Mouse (Mus musculus) liver, embryonic 11.5 days (tissue): ENCODE results near the gene Micu1. TPM values are rescaled to one million over a fixed set of nuclear protein-coding genes. Genes with fewer than 3 reads are reported as not detected.
A peak's percentile ranks its signal among the peaks of the same experiment; 100 is the strongest.
"Not testable (repeated sequence)": the region's sequence is repeated elsewhere in the genome, so short reads cannot be mapped to it uniquely, and the experiment has no call there.

ENCODE experiments used
- ATAC-seq: fragments of 200-750 bp; cut with Nextera tagmentation; replicated peaks from 2 replicates; pipeline ENCODE4 v1.8.0; 2017; ENCODE audit warnings: moderate number of reproducible peaks, mild to moderate bottlenecking, moderate TSS enrichment, moderate library complexity; ENCODE audit not compliant: low FRiP score
- DNase-seq: peaks from one replicate; pipeline ENCODE4 v3.0.0-alpha.2; 2017; ENCODE audit warnings: low spot score
- H3K27ac ChIP-seq: fragments of 300-500 bp; sonication (generic); 2 replicates; pipeline ENCODE4 v1.5.1; 2014; ENCODE audit warnings: mild to moderate bottlenecking, low read depth, low read length, control low read depth
- H3K27me3 ChIP-seq: fragments of 300-500 bp; sonication (generic); replicated peaks from 2 replicates; pipeline ENCODE4 v1.6.1; 2014; ENCODE audit warnings: low read length, mixed read lengths; ENCODE audit not compliant: control insufficient read depth, insufficient read depth
- H3K36me3 ChIP-seq: fragments of 300-500 bp; sonication (generic); 2 replicates; pipeline ENCODE4 v1.6.1; 2014; ENCODE audit warnings: mild to moderate bottlenecking, low read length, moderate library complexity, mixed read lengths; ENCODE audit not compliant: control insufficient read depth, insufficient read depth
- H3K4me1 ChIP-seq: fragments of 300-500 bp; sonication (generic); replicated peaks from 2 replicates; pipeline ENCODE4 v1.6.1; 2014; ENCODE audit warnings: low read length, mixed read lengths; ENCODE audit not compliant: control insufficient read depth, insufficient read depth
- H3K4me2 ChIP-seq: fragments of 300-500 bp; sonication (generic); 2 replicates; pipeline ENCODE4 v1.6.1; 2014; ENCODE audit warnings: mild to moderate bottlenecking, control low read depth, moderate library complexity
- H3K4me3 ChIP-seq: fragments of 300-500 bp; sonication (generic); 2 replicates; pipeline ENCODE4 v1.5.1; 2014; ENCODE audit warnings: low read depth, low read length, control low read depth
- H3K9ac ChIP-seq: fragments of 300-500 bp; sonication (generic); 2 replicates; pipeline ENCODE4 v1.6.1; 2014; ENCODE audit warnings: low read depth, low read length, control low read depth
- H3K9me3 ChIP-seq: fragments of 300-500 bp; sonication (generic); 2 replicates; pipeline ENCODE4 v1.6.1; 2016; ENCODE audit warnings: low read length, inconsistent platforms, mixed read lengths; ENCODE audit not compliant: control insufficient read depth
- WGBS: fragments of 180-500 bp; shearing (Covaris S2); extraction: QIAGEN DNeasy Blood & Tissue Kit; methylation state at CpG from one replicate; pipeline ENCODE4 v1.1.7; 2014; 5-methylcytosine and 5-hydroxymethylcytosine counted together
- polyA plus RNA-seq: library from polyadenylated mRNA; unstranded; fragments of >200 nt; fragmentation: Nextera tagmentation; extraction: Ambion mirVana; gene quantifications from 2 replicates; pipeline ENCODE4 v1.2.1, GENCODE M21; 2014

Gene Micu1
- polyA plus RNA-seq, 1 experiment from 2014 or later: 40.8 TPM

- no peaks in the 10 kb centered on the region; the same call in 1 of the 2 replicates for H3K36me3 ChIP-seq
- H3K4me1 ChIP-seq: peaks cover 16% of the 10 kb centered on the region; the same call in 1 of the 2 replicates
- peak; percentile 82 for ATAC-seq
- H3K27ac ChIP-seq: no peak overlapping the region
- no peaks in the 10 kb centered on the region for H3K27me3 ChIP-seq
- no peak overlapping the region for H3K9ac ChIP-seq
- DNase-seq: peak; percentile 80
- no peaks in the 10 kb centered on the region for H3K9me3 ChIP-seq
- 33% methylated on average over 13 of the region's 13 CpGs for WGBS
- H3K4me2 ChIP-seq: no peak overlapping the region
- H3K4me3 ChIP-seq: no peak overlapping the region
These were observed 162.8 kb downstream of the Micu1 start for GRCm38 (mm10) chr10:59864884-59865726.

GRCm38 (mm10) chr10:59868266-59868665 is 166.0 kb downstream of the Micu1 start:
- Histone ChIP-seq H3K4me2 (no peak overlapping the region), H3K4me3 (no peak overlapping the region), H3K27me3 (no peaks in the 10 kb centered on the region), H3K9me3 (no peaks in the 10 kb centered on the region), H3K4me1 (peaks cover 16% of the 10 kb centered on the region), H3K9ac (no peak overlapping the region), H3K36me3 (no peaks in the 10 kb centered on the region), H3K27ac (no peak overlapping the region)
- ATAC-seq (no peak), DNase-seq (no peak)
- 64% methylated on average over 11 of the region's 11 CpGs for WGBS

- Histone ChIP-seq H3K36me3 (no peaks in the 10 kb centered on the region), H3K4me3 (no peak overlapping the region), H3K27ac (no peak overlapping the region), H3K27me3 (no peaks in the 10 kb centered on the region), H3K9ac (no peak overlapping the region), H3K4me2 (no peak overlapping the region), H3K9me3 (no peaks in the 10 kb centered on the region), H3K4me1 (peaks cover 17% of the 10 kb centered on the region)
- 90% methylated on average over 6 of the region's 6 CpGs for WGBS
- ATAC-seq (no peak), DNase-seq (no peak)
These were observed 167.8 kb downstream of the Micu1 start for GRCm38 (mm10) chr10:59870038-59870437.

GRCm38 (mm10) chr10:59872651-59873050 is 170.4 kb downstream of the Micu1 start:
- not testable (repeated sequence) for H3K27me3 ChIP-seq, H3K9ac ChIP-seq, ATAC-seq, H3K9me3 ChIP-seq, H3K4me3 ChIP-seq, DNase-seq, H3K36me3 ChIP-seq, H3K4me2 ChIP-seq
- Histone ChIP-seq H3K4me1 (peaks cover 21% of the 10 kb centered on the region), H3K27ac (peak overlapping the region; percentile 97)
- WGBS: 87% methylated on average over 4 of the region's 4 CpGs

GRCm38 (mm10) chr10:59873206-59873605 is 170.9 kb downstream of the Micu1 start:
- ATAC-seq (peak; percentile 67), DNase-seq (no peak)
- H3K9me3 ChIP-seq: no peaks in the 10 kb centered on the region
- H3K27ac ChIP-seq: peak overlapping the region; percentile 97
- no peak overlapping the region for H3K4me3 ChIP-seq
- no peak overlapping the region for H3K9ac ChIP-seq
- H3K36me3 ChIP-seq: no peaks in the 10 kb centered on the region
- peak overlapping the region; percentile 69 for H3K4me2 ChIP-seq
- WGBS: 50% methylated on average over 5 of the region's 5 CpGs
- peaks cover 22% of the 10 kb centered on the region for H3K4me1 ChIP-seq
- H3K27me3 ChIP-seq: no peaks in the 10 kb centered on the region

- H3K4me2 ChIP-seq: peak overlapping the region; percentile 69
- WGBS: 41% methylated on average over 5 of the region's 5 CpGs
- no peaks in the 10 kb centered on the region for H3K9me3 ChIP-seq
- H3K36me3 ChIP-seq: no peaks in the 10 kb centered on the region
- ATAC-seq: peak; percentile 81
- DNase-seq: peak; percentile 44
- no peaks in the 10 kb centered on the region for H3K27me3 ChIP-seq
- H3K4me3 ChIP-seq: peak overlapping the region; percentile 32
- peak overlapping the region; percentile 97 for H3K27ac ChIP-seq
- H3K4me1 ChIP-seq: peaks cover 25% of the 10 kb centered on the region
- peak overlapping the region; percentile 68 for H3K9ac ChIP-seq
These were observed 171.3 kb downstream of the Micu1 start for GRCm38 (mm10) chr10:59873613-59874012.

GRCm38 (mm10) chr10:59875396-59875795 is 173.1 kb downstream of the Micu1 start:
- Histone ChIP-seq H3K27ac (peak overlapping the region; percentile 97), H3K9me3 (no peaks in the 10 kb centered on the region), H3K4me2 (peak overlapping the region; percentile 69), H3K4me1 (peaks cover 29% of the 10 kb centered on the region), H3K4me3 (peak overlapping the region; percentile 31; the same call in 1 of the 2 replicates), H3K27me3 (no peaks in the 10 kb centered on the region), H3K36me3 (no peaks in the 10 kb centered on the region), H3K9ac (peak overlapping the region; percentile 68)
- ATAC-seq (peak; percentile 76), DNase-seq (peak; percentile 40)
- 36% methylated on average over 1 of the region's 1 CpGs for WGBS

GRCm38 (mm10) chr10:59876698-59877097 is 174.4 kb downstream of the Micu1 start:
- H3K27me3 ChIP-seq, H3K4me2 ChIP-seq, H3K9me3 ChIP-seq, DNase-seq, ATAC-seq, H3K4me3 ChIP-seq, H3K36me3 ChIP-seq: not testable (repeated sequence)
- Histone ChIP-seq H3K27ac (peak overlapping the region; percentile 68; the same call in 1 of the 2 replicates), H3K9ac (0 out of 2 replicates have a peak overlapping the region, but pooled peaks have one; percentile 9), H3K4me1 (peaks cover 38% of the 10 kb centered on the region)
- WGBS: 91% methylated on average over 4 of the region's 4 CpGs
